ENCODE assay signal across 11 mouse cellular contexts in genomic region chr8:12916156-12916900, GRCm38 (mm10). TPM values are rescaled to one million over a fixed set of nuclear protein-coding genes. Genes with fewer than 3 reads are reported as not detected.
DNase-seq lines count a peak whose midpoint lies in the region; ATAC-seq lines count a peak whose summit lies in the region.
"Had no signal": no experiment of that assay in that cellular context is flagged by ENCODE, and none has a peak within 500 bp of the region (broad histone marks: within the 10 kb centered on the region; RNA-seq: fewer than 3 reads in every experiment).

No protein-coding gene starts in this region.

- no peak overlapping the region for H3K27ac ChIP-seq in heart, embryonic 13.5 days (replicated peaks)
- H3K27ac ChIP-seq in forebrain, embryonic 13.5 days = peak overlapping the region; percentile 66
- no peak overlapping the region for H3K27ac ChIP-seq in limb, embryonic 15.5 days

- peak overlapping the region; percentile 63 for H3K4me3 ChIP-seq in heart, embryonic 13.5 days
- peak overlapping the region; percentile 55 for H3K4me3 ChIP-seq in forebrain, embryonic 13.5 days
- H3K4me3 ChIP-seq in limb, embryonic 15.5 days = peak overlapping the region; percentile 57

- H3K4me2 ChIP-seq in heart, embryonic 13.5 days = peak overlapping the region; percentile 93
- H3K4me2 ChIP-seq in forebrain, embryonic 13.5 days = peak overlapping the region; percentile 88
- peak overlapping the region; percentile 90 for H3K4me2 ChIP-seq in limb, embryonic 15.5 days

- no peak for ATAC-seq in heart, embryonic 13.5 days (ENCODE audit: extremely low read depth, insufficient number of reproducible peaks, low FRiP score, low TSS enrichment)
- no peak for ATAC-seq in forebrain, embryonic 13.5 days
- no peak for ATAC-seq in limb, embryonic 15.5 days (ENCODE audit: insufficient number of reproducible peaks, low FRiP score, low TSS enrichment, low read depth)

- H3K4me1 ChIP-seq in heart, embryonic 13.5 days = peaks cover 18% of the 10 kb centered on the region
- H3K4me1 ChIP-seq in forebrain, embryonic 13.5 days = peaks cover 38% of the 10 kb centered on the region
- H3K4me1 ChIP-seq in limb, embryonic 15.5 days = peaks cover 16% of the 10 kb centered on the region

- no peak for DNase-seq in heart, adult 9 months (ENCODE audit: low spot score in 2 of 2)
- peak; percentile 68 for DNase-seq in brain, adult 2 months (ENCODE audit: low read depth, low spot score)
- no peak for DNase-seq in embryo, embryonic 10 days (ENCODE audit: low spot score)
- DNase-seq in layer of hippocampus, postnatal 25 days (ENCODE audit: extremely low spot score in 1 of 2, low spot score in 1 of 2) = no peak
- no peak for DNase-seq in lung, postnatal 14 days
- DNase-seq: lung, postnatal 4 days; spleen, adult 18-20 months had no signal

- no peaks in the 10 kb centered on the region for H3K36me3 ChIP-seq in heart, embryonic 13.5 days
- H3K36me3 ChIP-seq in forebrain, embryonic 13.5 days (ENCODE audit: poor library complexity, severe bottlenecking) = peaks cover 8% of the 10 kb centered on the region
- H3K36me3 ChIP-seq in limb, embryonic 15.5 days = no peaks in the 10 kb centered on the region

- H3K9ac ChIP-seq in heart, embryonic 13.5 days = peak overlapping the region; percentile 80
- peak overlapping the region; percentile 69 for H3K9ac ChIP-seq in forebrain, embryonic 13.5 days
- peak overlapping the region; percentile 31; the same call in 1 of the 2 replicates for H3K9ac ChIP-seq in limb, embryonic 15.5 days

- peaks cover 28% of the 10 kb centered on the region for H3K27me3 ChIP-seq in heart, embryonic 13.5 days (replicated peaks)
- no peaks in the 10 kb centered on the region for H3K27me3 ChIP-seq in forebrain, embryonic 13.5 days
- no peaks in the 10 kb centered on the region for H3K27me3 ChIP-seq in limb, embryonic 15.5 days

- H3K9me3 ChIP-seq in heart, embryonic 13.5 days = no peaks in the 10 kb centered on the region
- H3K9me3 ChIP-seq in forebrain, embryonic 13.5 days (replicated peaks) = no peaks in the 10 kb centered on the region
- H3K9me3 ChIP-seq in limb, embryonic 15.5 days = no peaks in the 10 kb centered on the region

- 68% methylated on average over 16 of the region's 16 CpGs for WGBS in heart, embryonic 13.5 days
- WGBS in forebrain, embryonic 13.5 days = 68% methylated on average over 16 of the region's 16 CpGs
- WGBS in limb, embryonic 15.5 days = 60% methylated on average over 16 of the region's 16 CpGs

RNA-seq across cellular contexts. Expression of gene Mcf2l, which starts 42.7 kb away (rescaled TPM):
- 6.9 and 7.1 TPM in 2 replicates for polyA plus RNA-seq in heart, embryonic 13.5 days (2015; fragmentation: Nextera tagmentation; extraction: Ambion mirVana)
- polyA plus RNA-seq in forebrain, embryonic 13.5 days (2015; fragmentation: Nextera tagmentation; extraction: Ambion mirVana) = 80.3 and 99.0 TPM in 2 replicates
- 9.5 and 11.0 TPM in 2 replicates for polyA plus RNA-seq in limb, embryonic 15.5 days (2015; fragmentation: Nextera tagmentation; extraction: Ambion mirVana)
- 100 to 1,000 TPM; 215 to 241 TPM for total RNA-seq in layer of hippocampus, postnatal 25 days (2021)
- total RNA-seq: CH12.LX had no signal
